Mouse (Mus musculus) thymus, adult 2 months (tissue): ENCODE results near the gene Tmem198b. TPM values are rescaled to one million over a fixed set of nuclear protein-coding genes. Genes with fewer than 3 reads are reported as not detected.

Experiments
- DNase-seq: peaks from one replicate; pipeline ENCODE4 v3.0.0; 2021
- H3K27ac ChIP-seq: fragments of 200-500 bp; 2 replicates; pipeline ENCODE4 v1.5.1; 2012; ENCODE audit warnings: low read length, control low read depth; ENCODE audit not compliant: control insufficient read depth, insufficient read depth
- H3K27me3 ChIP-seq: fragments of 200-500 bp; 2 replicates; pipeline ENCODE4 v1.6.1; 2012; ENCODE audit warnings: mild to moderate bottlenecking, low read length, moderate library complexity, mixed read lengths; ENCODE audit not compliant: control insufficient read depth, insufficient read depth
- H3K36me3 ChIP-seq: fragments of 200-500 bp; 2 replicates; pipeline ENCODE4 v1.6.1; 2012; ENCODE audit warnings: mild to moderate bottlenecking, low read length, moderate library complexity; ENCODE audit not compliant: control insufficient read depth, insufficient read depth
- H3K4me1 ChIP-seq: fragments of 200-500 bp; replicated peaks from 2 replicates; pipeline ENCODE4 v1.6.1; 2012; ENCODE audit warnings: low read length; ENCODE audit not compliant: control insufficient read depth, insufficient read depth
- H3K4me3 ChIP-seq: fragments of 200-500 bp; 2 replicates; pipeline ENCODE4 v1.5.1; 2012; ENCODE audit warnings: mild to moderate bottlenecking, low read length, control low read depth, moderate library complexity; ENCODE audit not compliant: control insufficient read depth, insufficient read depth
- CTCF ChIP-seq: fragments of 200-500 bp; IDR thresholded peaks from 2 replicates; pipeline ENCODE4 v1.5.1; 2012; ENCODE audit warnings: mild to moderate bottlenecking, control low read depth, low read length, moderate library complexity, borderline replicate concordance; ENCODE audit not compliant: control insufficient read depth, poor library complexity, insufficient read depth; ENCODE audit errors: extremely low read depth
- POLR2A ChIP-seq: fragments of 200-500 bp; IDR thresholded peaks from 2 replicates; pipeline ENCODE4 v1.6.1; 2012; ENCODE audit warnings: mild to moderate bottlenecking, low read length, control low read depth, moderate library complexity; ENCODE audit not compliant: control insufficient read depth, poor library complexity, insufficient read depth; ENCODE audit errors: extremely low read depth
- WGBS: fragments of 180-500 bp; shearing (Covaris S2); methylation state at CpG from one replicate; pipeline ENCODE4 v1.1.7; 2018; 5-methylcytosine and 5-hydroxymethylcytosine counted together
- polyA plus RNA-seq: library from polyadenylated mRNA; depleted of rRNA; stranded (reverse); fragments of >200 nt; gene quantifications from 2 replicates; pipeline ENCODE4 v1.2.3, GENCODE M21; 2012; rRNA removed

Gene Tmem198b
- polyA plus RNA-seq = 17.4 and 20.5 TPM in 2 replicates

DNA sequence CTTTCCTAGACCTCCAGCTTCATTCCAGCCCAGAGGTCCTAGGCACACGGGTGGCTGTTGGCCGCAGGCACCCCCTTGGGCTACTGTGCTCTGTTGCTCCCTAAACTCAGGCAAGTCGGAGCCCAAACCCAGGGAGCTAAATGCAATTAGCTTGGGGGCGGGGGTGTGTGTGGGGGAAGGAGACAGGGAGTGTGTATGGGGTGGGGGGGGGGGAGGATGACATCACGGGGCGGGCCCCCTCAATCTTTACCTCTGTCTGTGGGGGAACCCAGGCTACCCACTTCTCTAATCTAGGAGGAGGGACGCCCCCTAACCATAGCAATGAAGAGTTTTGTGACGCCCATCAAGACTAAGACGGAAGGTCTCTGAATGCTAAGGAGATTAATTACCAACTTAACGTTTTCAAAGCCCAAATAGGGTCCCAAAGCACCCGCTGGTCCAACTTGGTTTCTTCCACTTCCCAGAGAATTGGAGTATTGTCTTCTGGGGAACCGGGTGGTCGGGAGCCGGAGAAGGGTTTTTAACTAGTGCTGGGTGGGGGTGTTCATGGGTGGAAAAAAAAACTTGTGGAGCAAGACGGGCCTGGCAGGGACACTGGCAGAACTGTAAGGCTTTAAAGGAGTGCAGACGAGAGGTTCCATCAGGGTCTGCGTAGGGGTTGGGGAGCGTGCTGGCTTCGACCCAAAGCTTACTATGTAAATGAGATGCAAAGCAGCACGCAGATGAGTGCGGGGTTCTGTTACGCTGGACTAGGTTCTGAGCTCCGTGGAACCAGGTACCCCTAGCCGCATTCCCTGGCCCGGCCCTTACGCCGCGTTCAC, at the start of gene Tmem198b:
Gene Tmem198b, minus strand, starts transcription at position 100 of the 821 bp plus-strand sequence.
- H3K4me3 ChIP-seq = peak within 1 kb of the TSS; percentile 80
- peak; percentile 57 for DNase-seq
- H3K36me3 ChIP-seq = no peaks in the 10 kb centered on the region
- TF ChIP-seq CTCF (no peak), POLR2A (no peak)
- peaks cover 30% of the 10 kb centered on the region for H3K4me1 ChIP-seq
- H3K27me3 ChIP-seq = no peaks in the 10 kb centered on the region
- peak within 1 kb of the TSS; percentile 79 for H3K27ac ChIP-seq
- under 1% methylated on average over 27 of the region's 28 CpGs for WGBS

DNA sequence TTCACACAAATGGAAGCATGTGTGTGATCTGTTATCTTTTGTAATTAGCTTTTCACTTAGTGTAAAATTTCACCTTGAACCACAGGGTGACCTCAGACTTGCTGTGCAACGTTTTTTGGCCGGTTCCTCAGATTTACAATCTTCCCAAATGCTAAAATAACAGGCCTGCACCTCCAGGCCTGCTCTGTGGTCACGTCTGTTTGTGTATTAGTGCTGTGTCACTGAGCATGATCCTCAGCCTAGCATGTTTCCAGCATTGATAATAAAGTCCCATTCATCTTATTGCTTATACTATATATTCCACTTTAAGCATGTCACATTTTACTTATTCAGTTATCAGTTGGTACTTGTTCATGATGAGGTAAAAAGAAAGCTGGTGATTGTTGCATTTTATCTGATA, 46.2 kb upstream of the Tmem198b start:
- no peaks in the 10 kb centered on the region for H3K27me3 ChIP-seq
- no peak overlapping the region for H3K4me3 ChIP-seq
- H3K27ac ChIP-seq = no peak overlapping the region
- H3K36me3 ChIP-seq = peaks cover 56% of the 10 kb centered on the region
- no peaks in the 10 kb centered on the region for H3K4me1 ChIP-seq
- 81% methylated on average over 3 of the region's 3 CpGs for WGBS
- no peak for DNase-seq
- TF ChIP-seq POLR2A (no peak), CTCF (no peak)

- Histone ChIP-seq H3K27ac (no peak overlapping the region), H3K4me1 (no peaks in the 10 kb centered on the region), H3K36me3 (peaks cover 51% of the 10 kb centered on the region), H3K4me3 (no peak overlapping the region), H3K27me3 (no peaks in the 10 kb centered on the region)
- 90% methylated on average over 2 of the region's 2 CpGs for whole genome bisulfite sequencing
- no peak for DNase-seq
- TF ChIP-seq CTCF = no peak
- TF ChIP-seq POLR2A = no peak
These were observed 44.3 kb upstream of the Tmem198b start for GRCm38 (mm10) chr10:128848426-128848825.

DNA sequence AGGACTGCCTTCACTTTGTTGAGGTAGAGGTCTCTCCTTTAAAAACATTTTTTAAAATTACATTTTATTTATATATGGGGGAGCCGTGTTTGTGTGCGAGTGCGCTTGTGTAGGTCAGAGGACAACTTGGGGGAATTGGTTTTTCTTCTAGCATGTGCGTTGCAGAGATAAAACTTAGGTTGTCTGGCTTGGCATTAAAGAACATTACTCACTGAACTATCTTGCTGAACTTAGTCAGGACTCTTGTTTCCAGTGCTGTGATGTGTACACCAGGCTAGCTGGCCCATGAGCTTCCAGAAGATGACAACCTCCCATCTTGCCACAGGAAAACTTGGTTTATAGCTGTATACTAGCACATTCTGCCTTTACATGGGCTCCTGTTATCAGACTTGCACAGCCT, 42.5 kb upstream of the Tmem198b start:
- no peaks in the 10 kb centered on the region for H3K4me1 ChIP-seq
- no peak for TF ChIP-seq CTCF
- no peak for TF ChIP-seq POLR2A
- H3K27ac ChIP-seq = no peak overlapping the region
- WGBS = 98% methylated on average over 4 of the region's 4 CpGs
- H3K4me3 ChIP-seq = no peak overlapping the region
- H3K36me3 ChIP-seq = peaks cover 57% of the 10 kb centered on the region
- H3K27me3 ChIP-seq = no peaks in the 10 kb centered on the region
- no peak for DNase-seq

GRCm38 (mm10) chr10:128845516-128845915, 41.3 kb upstream of the Tmem198b start:
- WGBS = 94% methylated on average over 2 of the region's 2 CpGs
- DNase-seq = no peak
- Histone ChIP-seq H3K27ac (no peak overlapping the region), H3K27me3 (no peaks in the 10 kb centered on the region), H3K4me3 (no peak overlapping the region), H3K36me3 (peaks cover 62% of the 10 kb centered on the region), H3K4me1 (no peaks in the 10 kb centered on the region)
- TF ChIP-seq POLR2A (no peak), CTCF (no peak)

DNA sequence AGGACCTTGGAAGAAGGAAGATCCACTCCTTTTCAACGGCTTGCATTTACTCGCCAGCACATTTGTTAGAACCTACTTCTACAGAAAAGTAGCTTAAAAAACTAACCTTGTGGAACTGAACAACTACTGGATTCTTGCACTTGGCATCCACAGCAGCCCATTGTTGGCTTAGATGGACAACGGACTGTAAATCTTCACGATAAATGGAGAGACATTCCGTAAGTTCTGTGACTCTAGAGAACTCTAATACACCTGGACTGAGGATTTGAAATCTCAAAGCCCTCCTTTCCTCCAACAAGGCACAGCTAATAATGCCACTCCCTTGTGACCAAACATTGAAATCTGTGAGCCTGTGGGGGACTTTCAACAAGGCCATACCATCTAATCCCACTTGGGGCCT, 39.1 kb upstream of the Tmem198b start:
- no peaks in the 10 kb centered on the region for H3K4me1 ChIP-seq
- no peak for DNase-seq
- H3K4me3 ChIP-seq = no peak overlapping the region
- TF ChIP-seq POLR2A = no peak
- TF ChIP-seq CTCF = no peak
- 99% methylated on average over 5 of the region's 5 CpGs for WGBS
- no peaks in the 10 kb centered on the region for H3K27me3 ChIP-seq
- H3K27ac ChIP-seq = no peak overlapping the region
- peaks cover 58% of the 10 kb centered on the region for H3K36me3 ChIP-seq
